In genomic region chr10:25695798-25696197, GRCm38 (mm10) we compare ENCODE assay signal across 12 mouse cellular contexts.
"Had no signal": no experiment of that assay in that cellular context is flagged by ENCODE, and none has a peak within 500 bp of the region (broad histone marks: within the 10 kb centered on the region; RNA-seq: fewer than 3 reads in every experiment).

No protein-coding gene starts in this region.

- H3K36me3 ChIP-seq: limb, embryonic 15.5 days; liver, embryonic 12.5 days; midbrain, embryonic 10.5 days; neural tube, embryonic 12.5 days had no signal

- H3K4me3 ChIP-seq: left cerebral cortex, adult 2 months; limb, embryonic 15.5 days; liver, embryonic 12.5 days; midbrain, embryonic 10.5 days; neural tube, embryonic 12.5 days had no signal

- H3K27me3 ChIP-seq: limb, embryonic 15.5 days; liver, embryonic 12.5 days; neural tube, embryonic 12.5 days had no signal

- DNase-seq: kidney, postnatal 14 days; lung, embryonic 14.5 days; lung, postnatal 10 days; lung, postnatal 4 days; midbrain, embryonic 14.5 days; right cerebral cortex, postnatal 14 days; thymus, postnatal 4 days had no signal

- ATAC-seq: liver, embryonic 12.5 days had no signal
